Mouse (Mus musculus) embryonic facial prominence, embryonic 15.5 days (tissue): Measurements from ENCODE around the gene Gm21987. TPM values are rescaled to one million over a fixed set of nuclear protein-coding genes. Genes with fewer than 3 reads are reported as not detected.

Experiments
- ATAC-seq: fragments of 200-750 bp; cut with Nextera tagmentation; 2 replicates; pipeline ENCODE4 v1.8.0; 2017; ENCODE audit warnings: low read depth, moderate TSS enrichment; ENCODE audit not compliant: insufficient number of reproducible peaks, low FRiP score, low TSS enrichment
- H3K27ac ChIP-seq: fragments of 300-500 bp; sonication (generic); replicated peaks from 2 replicates; pipeline ENCODE4 v1.5.1; 2015; ENCODE audit warnings: mild to moderate bottlenecking, inconsistent platforms
- H3K27me3 ChIP-seq: fragments of 300-500 bp; sonication (generic); 2 replicates; pipeline ENCODE4 v1.6.1; 2015; ENCODE audit warnings: inconsistent platforms
- H3K36me3 ChIP-seq: fragments of 300-500 bp; sonication (generic); 2 replicates; pipeline ENCODE4 v1.6.1; 2015; ENCODE audit warnings: mild to moderate bottlenecking, inconsistent platforms
- H3K4me1 ChIP-seq: fragments of 300-500 bp; sonication (generic); 2 replicates; pipeline ENCODE4 v1.6.1; 2015; ENCODE audit warnings: inconsistent platforms
- H3K4me2 ChIP-seq: fragments of 300-500 bp; sonication (generic); replicated peaks from 2 replicates; pipeline ENCODE4 v1.6.1; 2015; ENCODE audit warnings: mild to moderate bottlenecking, inconsistent platforms
- H3K4me3 ChIP-seq: fragments of 300-500 bp; sonication (generic); replicated peaks from 2 replicates; pipeline ENCODE4 v1.5.1; 2015; ENCODE audit warnings: mild to moderate bottlenecking, inconsistent platforms
- H3K9ac ChIP-seq: fragments of 300-500 bp; sonication (generic); 2 replicates; pipeline ENCODE4 v1.6.1; 2015; ENCODE audit warnings: inconsistent platforms
- H3K9me3 ChIP-seq: fragments of 300-500 bp; sonication (generic); replicated peaks from 2 replicates; pipeline ENCODE4 v1.6.1; 2016; ENCODE audit warnings: inconsistent platforms
- WGBS: fragments of 180-500 bp; shearing (Covaris S2); methylation state at CpG from one replicate; pipeline ENCODE4 v1.1.7; 2015; 5-methylcytosine and 5-hydroxymethylcytosine counted together
- polyA plus RNA-seq: library from polyadenylated mRNA; unstranded; fragments of >200 nt; fragmentation: Nextera tagmentation; extraction: Ambion mirVana; gene quantifications from 2 replicates; pipeline ENCODE4 v1.2.1, GENCODE M21; 2015

Gene Gm21987
- polyA plus RNA-seq, 1 experiment from 2014 or later: not detected

- WGBS: 72% methylated on average over 6 of the region's 6 CpGs
- Histone ChIP-seq H3K4me3 (no peak overlapping the region), H3K4me2 (no peak overlapping the region), H3K27me3 (no peaks in the 10 kb centered on the region), H3K9ac (no peak overlapping the region), H3K36me3 (peaks cover 26% of the 10 kb centered on the region), H3K27ac (no peak overlapping the region), H3K9me3 (no peaks in the 10 kb centered on the region), H3K4me1 (peaks cover 6% of the 10 kb centered on the region)
- no peak for ATAC-seq
Measured at GRCm38 (mm10) chr16:38350939-38351338, 4.1 kb downstream of the Gm21987 start.

GRCm38 (mm10) chr16:38352031-38352430 is 5.2 kb downstream of the Gm21987 start:
- H3K4me2 ChIP-seq: no peak overlapping the region
- WGBS: 83% methylated on average over 7 of the region's 7 CpGs
- H3K9me3 ChIP-seq: no peaks in the 10 kb centered on the region
- ATAC-seq: no peak
- H3K27ac ChIP-seq: no peak overlapping the region
- no peak overlapping the region for H3K9ac ChIP-seq
- H3K4me1 ChIP-seq: peaks cover 6% of the 10 kb centered on the region
- no peak overlapping the region for H3K4me3 ChIP-seq
- H3K27me3 ChIP-seq: no peaks in the 10 kb centered on the region
- peaks cover 26% of the 10 kb centered on the region for H3K36me3 ChIP-seq

DNA sequence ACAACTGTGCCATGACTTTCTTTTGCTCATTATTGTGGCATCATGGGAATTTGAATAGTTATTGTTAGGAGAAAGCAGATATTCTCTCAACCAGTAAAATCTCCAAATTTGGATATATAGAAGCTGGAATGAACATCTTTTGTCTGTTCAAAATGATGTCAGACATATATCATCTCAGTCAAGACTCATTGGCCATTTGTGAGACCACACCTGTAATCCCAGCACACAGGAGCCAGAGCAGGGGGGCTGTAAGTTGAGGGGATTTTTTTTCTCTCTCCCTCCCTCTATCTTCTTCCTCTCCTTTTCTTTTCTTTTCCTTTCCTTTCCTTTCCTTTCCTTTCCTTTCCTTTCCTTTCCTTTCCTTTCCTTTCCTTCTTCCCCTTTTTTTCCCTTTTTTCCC is 6.0 kb downstream of the Gm21987 start:
- ATAC-seq: no peak
- Histone ChIP-seq H3K27me3 (no peaks in the 10 kb centered on the region), H3K9ac (no peak overlapping the region), H3K36me3 (peaks cover 26% of the 10 kb centered on the region), H3K4me1 (peaks cover 1% of the 10 kb centered on the region), H3K4me3 (no peak overlapping the region), H3K9me3 (no peaks in the 10 kb centered on the region), H3K4me2 (no peak overlapping the region), H3K27ac (no peak overlapping the region)

DNA sequence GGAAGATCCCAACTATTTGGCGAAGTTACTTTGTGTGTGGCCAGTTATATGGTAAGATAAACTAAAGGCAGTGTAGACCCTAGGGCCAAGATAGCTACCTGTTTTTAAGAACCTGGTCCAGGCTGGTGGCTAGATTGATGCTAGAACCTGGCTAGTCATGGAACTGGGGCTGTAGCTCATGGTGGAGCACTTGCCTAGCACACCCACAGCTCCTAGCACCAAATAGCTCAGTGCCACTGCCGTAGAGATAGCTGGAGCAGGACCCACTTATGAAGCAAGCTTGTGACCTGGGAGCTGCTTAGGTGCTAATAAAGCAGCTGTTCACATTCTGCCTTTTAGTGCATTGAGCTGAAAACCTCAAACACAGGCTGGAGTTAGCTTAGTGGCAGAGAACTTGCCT is 6.8 kb downstream of the Gm21987 start:
- H3K4me1 ChIP-seq: no peaks in the 10 kb centered on the region
- no peak overlapping the region for H3K4me2 ChIP-seq
- no peaks in the 10 kb centered on the region for H3K27me3 ChIP-seq
- no peak overlapping the region for H3K4me3 ChIP-seq
- no peak overlapping the region for H3K27ac ChIP-seq
- peaks cover 26% of the 10 kb centered on the region for H3K36me3 ChIP-seq
- H3K9ac ChIP-seq: no peak overlapping the region
- 97% methylated on average over 2 of the region's 2 CpGs for WGBS
- no peak for ATAC-seq
- no peaks in the 10 kb centered on the region for H3K9me3 ChIP-seq

DNA sequence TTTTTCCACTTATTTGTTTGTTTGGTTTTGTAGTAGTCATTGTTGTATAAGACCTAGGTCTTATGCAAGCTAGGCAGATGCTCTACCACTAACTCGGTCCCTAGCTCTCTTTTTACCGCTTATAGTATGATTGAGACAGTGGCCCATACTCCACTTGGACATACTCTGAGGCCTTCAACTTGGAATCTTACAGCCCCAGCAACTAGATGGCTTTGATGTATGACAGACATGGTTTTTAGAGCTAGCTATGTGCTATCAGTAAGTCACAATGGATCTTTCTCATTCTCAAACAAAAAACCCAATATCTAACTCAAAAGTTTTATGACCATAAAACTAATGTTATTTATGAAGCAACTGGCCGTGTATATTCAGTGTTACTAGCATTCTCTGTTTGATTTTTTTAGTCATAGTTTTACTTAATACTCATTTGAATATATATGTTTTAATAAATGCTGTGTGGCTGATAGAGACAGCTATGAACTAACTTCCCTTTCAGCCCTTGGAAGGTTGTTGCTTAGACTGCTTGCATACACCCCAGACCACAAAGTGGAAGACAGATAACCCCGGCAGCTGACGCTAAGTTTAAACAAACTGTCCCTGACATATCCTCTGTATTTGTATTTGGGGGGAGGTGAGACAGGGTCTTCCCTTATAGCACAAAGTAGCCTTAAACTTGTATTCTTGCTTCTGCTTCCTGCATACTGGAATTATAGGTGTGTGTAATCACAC is 7.5 kb downstream of the Gm21987 start:
- H3K4me2 ChIP-seq: no peak overlapping the region
- H3K9ac ChIP-seq: no peak overlapping the region
- H3K27me3 ChIP-seq: no peaks in the 10 kb centered on the region
- 88% methylated on average over 5 of the region's 5 CpGs for WGBS
- H3K36me3 ChIP-seq: peaks cover 26% of the 10 kb centered on the region
- H3K9me3 ChIP-seq: no peaks in the 10 kb centered on the region
- no peak overlapping the region for H3K4me3 ChIP-seq
- H3K27ac ChIP-seq: no peak overlapping the region
- no peaks in the 10 kb centered on the region for H3K4me1 ChIP-seq
- no peak for ATAC-seq

DNA sequence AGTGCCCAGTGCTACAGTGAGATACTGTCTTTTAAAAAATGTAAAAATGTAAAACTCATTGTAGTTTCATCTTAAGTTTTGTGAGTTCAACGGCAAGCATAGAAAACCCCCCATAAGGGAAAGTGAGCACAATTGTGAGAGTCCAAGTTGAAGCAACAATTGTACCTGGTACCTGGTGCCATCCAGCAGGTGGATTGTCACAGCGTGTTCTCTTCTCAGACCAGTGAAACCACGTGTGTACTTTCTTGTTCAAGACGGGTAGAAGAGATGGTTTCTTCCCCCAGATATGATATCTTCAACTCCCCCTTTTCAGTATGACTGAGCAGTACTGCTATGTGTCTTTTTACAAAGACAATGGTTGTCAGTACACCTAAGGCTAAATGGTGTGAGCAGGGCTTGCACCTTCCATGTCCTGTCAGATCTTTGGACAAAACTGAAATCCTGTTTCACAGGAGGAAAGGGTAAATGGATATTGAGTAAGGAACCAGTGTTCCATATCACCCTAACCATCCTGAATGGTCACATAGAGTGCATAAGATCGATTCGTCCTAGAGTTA is 11.5 kb downstream of the Gm21987 start:
- no peak overlapping the region for H3K9ac ChIP-seq
- H3K4me1 ChIP-seq: peaks cover 9% of the 10 kb centered on the region; the same call in 1 of the 2 replicates
- no peak overlapping the region for H3K27ac ChIP-seq
- ATAC-seq: no peak
- H3K4me2 ChIP-seq: no peak overlapping the region
- H3K4me3 ChIP-seq: no peak overlapping the region
- no peaks in the 10 kb centered on the region for H3K36me3 ChIP-seq
- no peaks in the 10 kb centered on the region for H3K27me3 ChIP-seq
- no peaks in the 10 kb centered on the region for H3K9me3 ChIP-seq
- 86% methylated on average over 6 of the region's 6 CpGs for WGBS

GRCm38 (mm10) chr16:38359241-38359640 is 12.4 kb downstream of the Gm21987 start:
- Histone ChIP-seq H3K4me2 (no peak overlapping the region), H3K27me3 (no peaks in the 10 kb centered on the region), H3K27ac (no peak overlapping the region), H3K4me3 (no peak overlapping the region), H3K9me3 (no peaks in the 10 kb centered on the region), H3K36me3 (no peaks in the 10 kb centered on the region), H3K9ac (no peak overlapping the region), H3K4me1 (peaks cover 9% of the 10 kb centered on the region; the same call in 1 of the 2 replicates)
- WGBS: 83% methylated on average over 2 of the region's 2 CpGs
- ATAC-seq: no peak

- WGBS: 71% methylated on average over 3 of the region's 3 CpGs
- no peak overlapping the region for H3K4me3 ChIP-seq
- no peak for ATAC-seq
- H3K9me3 ChIP-seq: no peaks in the 10 kb centered on the region
- H3K36me3 ChIP-seq: no peaks in the 10 kb centered on the region
- no peak overlapping the region for H3K9ac ChIP-seq
- no peak overlapping the region for H3K4me2 ChIP-seq
- peaks cover 9% of the 10 kb centered on the region; the same call in 1 of the 2 replicates for H3K4me1 ChIP-seq
- H3K27me3 ChIP-seq: no peaks in the 10 kb centered on the region
- H3K27ac ChIP-seq: no peak overlapping the region
Measured at GRCm38 (mm10) chr16:38359857-38360256, 13.0 kb downstream of the Gm21987 start.

- Histone ChIP-seq H3K36me3 (no peaks in the 10 kb centered on the region), H3K4me3 (no peak overlapping the region), H3K9me3 (no peaks in the 10 kb centered on the region), H3K27me3 (no peaks in the 10 kb centered on the region), H3K9ac (no peak overlapping the region), H3K4me1 (peaks cover 9% of the 10 kb centered on the region; the same call in 1 of the 2 replicates), H3K27ac (no peak overlapping the region), H3K4me2 (no peak overlapping the region)
- no peak for ATAC-seq
- WGBS: 13% methylated on average over 2 of the region's 2 CpGs
Measured at GRCm38 (mm10) chr16:38360317-38360716, 13.5 kb downstream of the Gm21987 start.

DNA sequence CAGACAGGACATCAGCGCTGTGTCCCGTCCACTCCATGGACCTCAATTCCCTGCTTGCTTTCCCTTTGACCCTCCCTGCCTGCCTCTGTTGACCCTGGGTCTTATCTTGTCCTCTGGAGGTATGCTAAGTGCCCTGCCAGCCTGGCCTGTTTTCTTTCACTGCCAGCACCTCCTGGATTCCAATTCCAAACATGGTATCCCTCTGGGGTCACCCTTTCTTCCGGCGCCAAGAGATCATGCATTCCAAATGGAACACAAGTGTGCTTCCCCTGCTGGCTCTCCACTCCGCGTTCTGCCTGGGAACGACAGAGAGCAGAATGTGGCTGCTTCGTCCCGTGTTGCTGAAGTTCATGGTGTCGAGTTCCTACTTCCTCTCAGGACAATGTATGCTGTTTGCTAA is 15.1 kb downstream of the Gm21987 start, which contains the start of gene Popdc2:
Popdc2 (plus strand) TSS at position 277 of the 400 bp plus-strand sequence.
- H3K4me2 ChIP-seq: no peak within 1 kb of the TSS
- H3K4me1 ChIP-seq: peaks cover 9% of the 10 kb centered on the region; the same call in 1 of the 2 replicates
- no peaks in the 10 kb centered on the region for H3K27me3 ChIP-seq
- no peaks in the 10 kb centered on the region for H3K9me3 ChIP-seq
- no peak within 1 kb of the TSS for H3K4me3 ChIP-seq
- H3K27ac ChIP-seq: no peak within 1 kb of the TSS; the same call in 1 of the 2 replicates
- no peak for ATAC-seq
- H3K9ac ChIP-seq: no peak within 1 kb of the TSS
- no peaks in the 10 kb centered on the region for H3K36me3 ChIP-seq
- WGBS: 37% methylated on average over 10 of the region's 10 CpGs

DNA sequence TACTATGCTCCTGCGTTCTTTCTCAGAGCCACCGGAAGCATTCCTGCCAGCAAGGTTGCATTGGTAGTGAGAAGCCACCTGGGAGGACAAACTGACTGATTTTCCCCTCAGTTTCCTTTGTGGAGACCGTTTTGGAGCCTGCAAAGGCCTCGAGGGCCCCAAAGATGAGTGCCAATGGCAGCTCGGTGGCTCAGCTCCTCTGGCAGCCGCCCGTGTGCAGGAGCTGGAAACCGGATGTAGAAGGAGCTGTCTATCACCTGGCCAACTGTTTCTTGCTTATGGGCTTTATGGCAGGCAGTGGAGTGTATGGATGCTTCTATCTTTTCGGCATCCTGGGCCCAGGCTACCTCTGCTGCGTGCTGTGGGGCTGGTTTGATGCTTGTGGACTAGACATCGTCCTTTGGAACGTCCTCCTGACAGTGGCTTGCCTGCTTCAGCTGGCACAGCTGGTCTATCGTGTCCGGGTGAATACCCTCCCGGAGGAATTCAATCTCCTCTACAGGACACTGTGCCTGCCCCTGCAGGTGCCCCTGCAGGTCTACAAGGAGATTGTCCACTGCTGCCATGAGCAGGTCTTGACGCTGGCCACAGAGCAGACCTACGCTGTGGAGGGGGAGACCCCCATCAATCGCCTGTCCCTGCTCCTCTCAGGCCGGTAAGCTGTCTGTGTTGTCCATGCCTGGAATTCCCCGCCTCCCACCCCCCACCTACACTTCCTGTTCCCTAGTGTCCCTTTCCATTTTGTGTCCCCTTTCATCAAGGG is 15.8 kb downstream of the Gm21987 start:
- Histone ChIP-seq H3K4me1 (peaks cover 9% of the 10 kb centered on the region; the same call in 1 of the 2 replicates), H3K36me3 (no peaks in the 10 kb centered on the region), H3K4me3 (no peak overlapping the region), H3K9me3 (no peaks in the 10 kb centered on the region), H3K4me2 (no peak overlapping the region), H3K27me3 (no peaks in the 10 kb centered on the region), H3K9ac (no peak overlapping the region), H3K27ac (no peak overlapping the region)
- ATAC-seq: no peak
- 75% methylated on average over 20 of the region's 20 CpGs for WGBS
